Mouse (Mus musculus) v-Abl transformed pro-B cells (cell line): ENCODE data around the gene Ly86.

Experiments
- in situ Hi-C, 2 experiments: fragments of 400-800 bp; cut with MboI; formaldehyde crosslinking; loops; one replicate each; pipeline ENCODE4 v1.15.1; 2025; ENCODE audit not compliant: unreplicated experiment in 2 of 2

Gene Ly86

GRCm38 (mm10) chr13:37452022-37452941 is 107.3 kb downstream of the Ly86 start:
- in situ Hi-C loops, result loop anchor here in 1 of 2 experiments (10.0 kb wide), 2 partner anchors 583 to 1203 kb away; partner anchors contain the start of genes Cage1, Eef1e1 and Riok1

GRCm38 (mm10) chr13:37453203-37453602 is 108.2 kb downstream of the Ly86 start:
- in situ Hi-C loops, result loop anchor here in 1 of 2 experiments (10.0 kb wide), 2 partner anchors 582 to 1202 kb away; partner anchors contain the start of genes Cage1, Eef1e1 and Riok1

GRCm38 (mm10) chr13:37454356-37454755 is 109.3 kb downstream of the Ly86 start:
- in situ Hi-C loops, result loop anchor here in 1 of 2 experiments (10.0 kb wide), 2 partner anchors 580 to 1200 kb away; partner anchors contain the start of genes Cage1, Eef1e1 and Riok1

DNA sequence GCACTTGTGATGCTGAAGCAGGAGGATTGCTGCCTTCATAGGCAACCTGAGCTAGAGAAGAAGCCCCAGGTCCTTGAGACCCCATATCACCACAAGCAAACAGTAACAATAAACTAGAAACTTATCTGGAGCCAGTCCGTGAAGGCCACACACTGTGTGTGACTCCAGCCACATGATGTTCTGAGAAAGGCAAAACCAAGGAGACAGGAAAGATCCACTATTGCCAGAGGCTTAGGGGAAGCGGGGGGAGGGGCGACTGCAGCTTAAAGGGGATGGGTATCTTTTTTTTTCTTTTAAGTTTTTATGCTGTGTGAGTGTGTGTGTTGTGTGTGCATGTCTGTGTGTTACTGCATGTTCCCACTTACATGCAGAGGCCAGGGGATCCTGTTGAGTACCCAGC is 110.6 kb downstream of the Ly86 start:
- in situ Hi-C loops, result loop anchor here in 1 of 2 experiments (10.0 kb wide), 2 partner anchors 579 to 1199 kb away; partner anchors contain the start of genes Cage1, Eef1e1 and Riok1

DNA sequence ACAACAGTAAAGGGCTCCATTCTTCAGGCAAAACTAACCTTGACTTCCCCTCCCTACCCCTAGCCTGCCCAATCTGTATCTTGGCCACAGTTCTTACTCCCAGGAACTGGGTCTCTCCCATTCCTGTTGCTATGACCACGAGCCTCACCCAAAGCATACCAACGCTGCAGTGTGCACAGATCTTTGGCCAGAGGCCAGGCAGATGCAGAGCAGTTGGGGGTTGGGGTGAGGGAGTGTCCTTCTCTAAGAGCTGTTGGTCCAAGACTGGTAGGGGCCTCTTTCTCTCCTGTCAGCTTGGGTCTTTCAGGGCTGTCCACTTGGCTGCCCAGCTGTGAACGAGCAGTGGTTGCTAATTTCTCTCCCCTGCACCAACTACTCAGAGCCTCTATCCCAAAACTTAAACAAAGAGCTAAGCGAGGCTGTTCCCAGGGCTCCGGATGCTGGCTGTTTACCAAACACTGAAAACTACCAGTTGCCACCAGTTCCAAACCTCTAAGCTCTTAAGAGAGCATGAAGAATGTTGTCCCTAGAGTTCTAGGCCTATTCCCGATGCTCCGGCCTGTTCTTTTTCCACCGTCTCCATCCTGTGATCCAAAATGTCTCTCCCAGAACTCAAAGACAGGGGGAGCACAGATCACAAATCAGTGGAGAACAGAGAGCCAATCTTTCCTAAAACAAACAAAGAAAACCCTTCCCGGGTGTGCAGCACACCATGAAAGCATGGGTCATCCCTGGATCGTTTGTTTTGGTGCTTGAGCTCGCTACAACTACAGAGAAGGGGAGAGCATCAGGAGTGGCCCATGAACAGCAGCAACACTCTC is 112.2 kb downstream of the Ly86 start:
- in situ Hi-C loops, result loop anchor here in 1 of 2 experiments (10.0 kb wide), 2 partner anchors 578 to 1198 kb away; partner anchors contain the start of genes Cage1, Eef1e1 and Riok1

DNA sequence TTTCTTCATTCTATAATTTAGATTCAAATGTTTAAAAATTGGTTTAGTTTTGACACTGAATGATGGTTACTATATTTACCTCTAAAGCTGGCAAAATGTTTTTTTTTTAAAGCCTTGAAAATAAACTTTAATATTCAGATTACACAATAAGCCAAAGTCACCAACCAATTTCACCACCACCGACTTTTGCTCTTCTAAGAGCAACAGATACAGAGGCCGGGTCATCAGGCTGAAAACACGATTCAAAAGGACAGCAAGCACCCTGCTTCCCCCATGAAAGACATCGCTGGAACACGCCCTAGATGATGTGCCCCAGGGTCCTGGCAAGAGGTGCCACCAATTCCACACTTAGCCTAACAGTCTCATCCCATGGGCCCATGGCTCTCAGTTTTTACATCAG is 113.5 kb downstream of the Ly86 start:
- in situ Hi-C loops, result loop anchor here in 1 of 2 experiments (10.0 kb wide), 2 partner anchors 576 to 1196 kb away; partner anchors contain the start of genes Cage1, Eef1e1 and Riok1

DNA sequence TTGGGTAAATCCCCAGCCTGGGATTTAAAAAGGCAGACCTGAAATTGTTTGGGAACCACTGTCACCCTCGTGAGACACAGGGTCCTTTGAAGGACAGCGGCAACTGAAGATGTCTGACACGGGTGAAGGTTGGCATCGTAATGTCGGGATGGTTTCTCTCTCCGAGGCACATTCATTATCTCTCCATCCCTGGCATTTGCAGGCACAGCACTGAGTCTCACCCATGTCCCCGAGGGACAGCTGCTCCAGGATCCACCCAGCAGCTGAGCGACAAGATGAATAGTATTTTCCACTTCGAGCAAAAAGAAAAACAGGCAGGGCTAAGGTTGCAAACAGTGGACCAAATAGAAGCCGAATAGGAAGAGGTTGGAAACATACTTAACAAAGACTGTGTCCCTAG is 114.0 kb downstream of the Ly86 start:
- in situ Hi-C loops, result loop anchor here in 1 of 2 experiments (10.0 kb wide), 2 partner anchors 576 to 1196 kb away; partner anchors contain the start of genes Cage1, Eef1e1 and Riok1

DNA sequence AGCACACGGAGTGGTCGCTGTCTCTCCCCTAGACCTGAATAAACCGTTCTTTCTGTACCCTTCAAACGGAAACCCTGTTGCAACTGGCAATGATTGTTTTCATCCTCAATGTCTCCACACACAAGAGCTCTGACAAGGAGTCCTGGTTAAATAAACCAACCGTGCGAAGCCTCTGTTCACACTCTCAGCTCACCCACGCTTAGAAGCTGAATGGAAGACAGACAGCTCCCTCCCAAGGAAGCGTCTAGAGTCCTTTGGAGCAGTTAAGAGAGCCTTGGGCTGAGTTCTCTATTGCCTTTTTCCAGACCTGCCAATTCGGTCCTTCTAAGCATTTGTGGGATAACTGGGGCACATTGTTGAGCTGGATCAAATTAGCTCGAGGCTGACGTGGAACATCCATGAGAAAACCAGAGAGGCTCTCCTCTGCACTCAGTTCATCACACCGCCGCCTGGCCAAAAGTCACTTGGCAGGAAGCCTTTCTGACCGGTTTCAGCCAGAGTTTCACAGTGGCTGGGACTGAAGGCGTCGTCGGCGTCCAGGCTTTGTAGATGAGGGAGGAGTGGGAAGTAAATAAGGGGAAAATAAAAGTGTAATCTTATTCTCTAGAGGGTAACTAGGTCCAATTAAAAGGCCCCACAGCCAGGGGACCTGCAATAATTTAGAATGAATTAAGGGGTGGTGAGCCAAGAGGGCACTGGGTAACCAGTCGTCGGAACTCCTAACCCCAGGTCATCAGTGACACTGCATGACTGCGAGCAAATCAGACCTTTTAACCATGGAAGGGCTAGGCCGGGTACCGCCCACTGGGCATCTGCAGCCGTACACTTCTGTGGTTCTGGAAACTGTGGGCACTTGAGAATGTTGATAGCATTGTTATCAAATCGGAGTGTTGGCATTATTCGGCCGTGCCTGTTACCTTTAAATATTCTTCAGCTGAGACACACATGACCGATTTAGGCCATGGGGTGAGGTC is 115.2 kb downstream of the Ly86 start:
- in situ Hi-C loops, result loop anchor here (10.0 kb wide), 3 partner anchors 485 to 1195 kb away; partner anchors contain the start of genes Cage1 (in 1 of the 2), Eef1e1 (in 1 of the 2) and Riok1 (in 1 of the 2)

DNA sequence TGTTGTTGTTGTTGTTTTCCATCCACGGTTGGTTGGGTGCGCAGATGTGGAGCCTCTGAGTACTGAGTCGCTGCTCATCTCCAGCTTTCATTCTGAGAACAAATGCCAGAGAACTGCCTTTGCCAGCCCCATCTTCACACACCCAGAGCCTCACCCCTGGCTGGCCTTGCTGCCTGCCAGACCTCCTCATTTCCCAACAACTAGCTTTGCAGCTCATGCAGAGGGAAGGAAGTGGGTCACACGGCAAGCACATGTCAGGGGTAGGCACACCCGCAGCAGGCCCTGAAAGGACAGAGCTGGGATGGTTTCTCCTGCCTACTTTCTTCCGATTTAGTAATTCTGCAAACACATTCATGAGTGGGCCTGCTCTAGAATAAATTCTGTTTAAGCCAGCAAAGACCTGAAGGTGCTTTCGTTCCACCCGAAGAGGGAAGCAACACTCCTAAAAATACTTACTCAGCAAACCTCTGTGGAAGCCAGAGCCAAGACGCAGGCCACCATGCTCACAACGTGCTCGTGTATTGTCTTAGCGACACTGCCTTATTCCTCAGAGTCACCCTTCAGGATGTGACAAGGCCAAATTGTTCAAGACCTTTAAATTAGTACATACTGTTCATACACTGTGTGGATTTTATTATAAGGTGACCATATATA is 117.2 kb downstream of the Ly86 start:
- in situ Hi-C loops, result loop anchor here in 1 of 2 experiments (10.0 kb wide), 1 partner anchor 483 kb away; no protein-coding TSS in a partner anchor

GRCm38 (mm10) chr13:37465710-37466109 is 120.7 kb downstream of the Ly86 start:
- in situ Hi-C loops, result loop anchor here (5.0 to 10.0 kb wide), 2 partner anchors 479 to 482 kb away; no protein-coding TSS in a partner anchor

DNA sequence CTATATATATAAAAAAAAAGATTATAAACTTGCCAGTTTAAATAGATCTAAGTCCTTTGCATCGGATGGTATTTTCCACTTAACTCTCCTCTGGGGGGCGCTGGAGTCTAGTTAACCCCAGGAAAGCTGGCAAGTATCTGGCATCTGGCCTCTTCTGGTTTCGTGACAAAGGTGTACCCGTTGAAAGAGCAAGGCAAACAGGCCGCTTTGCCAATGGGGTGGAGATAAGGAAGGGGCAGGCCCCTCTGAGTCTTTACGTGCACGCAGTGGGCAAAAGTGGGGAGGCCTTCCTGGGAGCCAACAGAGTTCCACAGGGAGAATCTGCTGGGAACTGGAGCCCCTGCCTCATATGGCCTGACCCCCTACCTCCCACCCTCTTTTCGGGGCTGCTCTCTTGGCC is 122.8 kb downstream of the Ly86 start:
- in situ Hi-C loops, result loop anchor here (5.0 to 10.0 kb wide), 2 partner anchors 477 to 480 kb away; no protein-coding TSS in a partner anchor
